ENCODE assay signal across 16 mouse cellular contexts in the genomic region with DNA sequence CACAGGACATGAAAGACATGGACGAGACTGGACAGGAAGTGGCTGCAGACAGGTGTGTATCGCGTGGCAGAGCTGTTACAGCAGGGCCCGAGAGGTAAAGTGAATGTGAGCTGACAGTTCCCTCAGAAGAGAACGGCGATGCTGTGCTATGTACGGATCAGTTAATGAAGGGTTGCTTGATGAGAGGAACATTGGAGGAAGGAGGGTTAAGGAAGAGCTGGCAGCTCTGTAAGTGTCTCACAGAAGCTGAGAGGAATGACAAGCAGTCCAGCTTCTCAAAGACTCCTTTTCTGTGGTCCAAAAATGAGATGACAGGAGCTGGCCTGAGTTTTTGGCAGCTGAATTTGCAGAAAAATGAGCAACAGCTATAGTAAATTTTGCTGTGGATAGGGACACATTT.
DNase-seq lines count a peak whose midpoint lies in the region; ATAC-seq lines count a peak whose summit lies in the region.
"Had no signal": no experiment of that assay in that cellular context is flagged by ENCODE, and none has a peak within 500 bp of the region (broad histone marks: within the 10 kb centered on the region; RNA-seq: fewer than 3 reads in every experiment).

No protein-coding gene starts in this region.

- DNase-seq in frontal cortex, postnatal 14 days (ENCODE audit: low spot score in 2 of 2): no peak
- peak; percentile 9 to 41 for DNase-seq in layer of hippocampus, postnatal 14 days (ENCODE audit: low spot score in 2 of 2)
- no peak for DNase-seq in layer of hippocampus, adult 18-20 months (ENCODE audit: low spot score in 2 of 2)
- peak; percentile 4 for DNase-seq in right cerebral cortex, adult 18-20 months
- DNase-seq in right cerebral cortex, postnatal 14 days: no peak
- no peak for DNase-seq in embryo, embryonic 11 days
- DNase-seq: adrenal gland, adult 2 months; adrenal gland, postnatal 25 days; cerebellum, adult 11 months; cerebellum, adult 9-10 months; cerebellum, postnatal 25 days; gastrocnemius, adult 2 months; gastrocnemius, postnatal 25 days had no signal

- peak; percentile 73 for ATAC-seq in frontal cortex, adult (ENCODE audit: low TSS enrichment)
- ATAC-seq: inflammation-experienced regulatory T-cells, adult 6 months; intestine, postnatal 0 days had no signal

Comparison
In these comparisons a context has a peak if more than half of its experiments do, and no peak if none do; other contexts are left out.
1. DNase-seq: peak in layer of hippocampus, postnatal 14 days (2 of 2) and right cerebral cortex, adult 18-20 months (single experiment); none in frontal cortex, postnatal 14 days (0 of 2), layer of hippocampus, adult 18-20 months (0 of 2), right cerebral cortex, postnatal 14 days (single experiment) and embryo, embryonic 11 days (single experiment).